Mouse (Mus musculus): ENCODE measurements at regions not wholly inside any gene's neighbourhood (a gene's known extent, or its start where the extent isn't known, plus 50 kb on each side); places are given as distances from the start of the nearest gene placed in this dataset.

- no peak overlapping the region for H3K4me3 ChIP-seq
- H3K4me2 ChIP-seq, result no peak overlapping the region
- H3K27me3 ChIP-seq, result no peaks in the 10 kb centered on the region
- H3K9ac ChIP-seq, result no peak overlapping the region
- 68% methylated on average over 5 of the region's 5 CpGs for WGBS
- H3K36me3 ChIP-seq, result no peaks in the 10 kb centered on the region
- no peak overlapping the region for H3K27ac ChIP-seq
- ATAC-seq (replicated peaks; ENCODE audit: insufficient number of reproducible peaks, insufficient read depth, low FRiP score, low read depth), result no peak
- H3K9me3 ChIP-seq (replicated peaks), result no peaks in the 10 kb centered on the region
- peaks cover 10% of the 10 kb centered on the region for H3K4me1 ChIP-seq (replicated peaks)
These were observed 305.7 kb upstream of the Tank start for GRCm38 (mm10) chr2:61272721-61273120.

- Histone ChIP-seq H3K27ac (no peak overlapping the region), H3K9ac (no peak overlapping the region), H3K36me3 (no peaks in the 10 kb centered on the region), H3K4me3 (no peak overlapping the region), H3K9me3 (replicated peaks) (no peaks in the 10 kb centered on the region), H3K4me2 (no peak overlapping the region), H3K4me1 (replicated peaks) (peaks cover 10% of the 10 kb centered on the region), H3K27me3 (no peaks in the 10 kb centered on the region)
- 88% methylated on average over 3 of the region's 3 CpGs for WGBS
- no peak for ATAC-seq (replicated peaks; ENCODE audit: insufficient number of reproducible peaks, insufficient read depth, low FRiP score, low read depth)
These were observed 304.7 kb upstream of the Rbms1 start for GRCm38 (mm10) chr2:61267706-61268105.

GRCm38 (mm10) chr2:61250068-61250800 is 287.2 kb upstream of the Rbms1 start:
- Histone ChIP-seq H3K9ac (no peak overlapping the region), H3K4me2 (no peak overlapping the region), H3K4me3 (no peak overlapping the region), H3K4me1 (replicated peaks) (0 out of 2 replicates have a peak, but pooled peaks cover 2% of the 10 kb centered on the region), H3K9me3 (replicated peaks) (no peaks in the 10 kb centered on the region), H3K27ac (no peak overlapping the region), H3K36me3 (no peaks in the 10 kb centered on the region), H3K27me3 (no peaks in the 10 kb centered on the region)
- no peak for ATAC-seq (replicated peaks; ENCODE audit: insufficient number of reproducible peaks, insufficient read depth, low FRiP score, low read depth)
- WGBS, result 60% methylated on average over 9 of the region's 9 CpGs

- no peaks in the 10 kb centered on the region for H3K36me3 ChIP-seq
- no peak overlapping the region for H3K4me3 ChIP-seq
- ATAC-seq (replicated peaks; ENCODE audit: insufficient number of reproducible peaks, insufficient read depth, low FRiP score, low read depth), result no peak
- 0 out of 2 replicates have a peak, but pooled peaks cover 2% of the 10 kb centered on the region for H3K4me1 ChIP-seq (replicated peaks)
- no peak overlapping the region for H3K27ac ChIP-seq
- no peaks in the 10 kb centered on the region for H3K27me3 ChIP-seq
- H3K9me3 ChIP-seq (replicated peaks), result no peaks in the 10 kb centered on the region
- WGBS, result 76% methylated on average over 4 of the region's 4 CpGs
- H3K4me2 ChIP-seq, result no peak overlapping the region
- no peak overlapping the region for H3K9ac ChIP-seq
These were observed 285.0 kb upstream of the Rbms1 start for GRCm38 (mm10) chr2:61247956-61248355.

GRCm38 (mm10) chr2:61247336-61247735 is 284.3 kb upstream of the Rbms1 start:
- Histone ChIP-seq H3K4me2 (no peak overlapping the region), H3K9me3 (replicated peaks) (no peaks in the 10 kb centered on the region), H3K27ac (no peak overlapping the region), H3K36me3 (no peaks in the 10 kb centered on the region), H3K27me3 (no peaks in the 10 kb centered on the region), H3K9ac (no peak overlapping the region), H3K4me3 (no peak overlapping the region), H3K4me1 (replicated peaks) (0 out of 2 replicates have a peak, but pooled peaks cover 2% of the 10 kb centered on the region)
- no peak for ATAC-seq (replicated peaks; ENCODE audit: insufficient number of reproducible peaks, insufficient read depth, low FRiP score, low read depth)
- WGBS, result 61% methylated on average over 2 of the region's 2 CpGs

- Histone ChIP-seq H3K27ac (no peak overlapping the region), H3K36me3 (no peaks in the 10 kb centered on the region), H3K4me2 (no peak overlapping the region), H3K9ac (no peak overlapping the region), H3K9me3 (replicated peaks) (no peaks in the 10 kb centered on the region), H3K4me1 (replicated peaks) (0 out of 2 replicates have a peak, but pooled peaks cover 2% of the 10 kb centered on the region), H3K4me3 (no peak overlapping the region), H3K27me3 (no peaks in the 10 kb centered on the region)
- WGBS, result 26% methylated on average over 3 of the region's 3 CpGs
- no peak for ATAC-seq (replicated peaks; ENCODE audit: insufficient number of reproducible peaks, insufficient read depth, low FRiP score, low read depth)
These were observed 283.8 kb upstream of the Rbms1 start for GRCm38 (mm10) chr2:61246691-61247258.

GRCm38 (mm10) chr2:61245526-61245925 is 282.5 kb upstream of the Rbms1 start:
- no peak for ATAC-seq (replicated peaks; ENCODE audit: insufficient number of reproducible peaks, insufficient read depth, low FRiP score, low read depth)
- Histone ChIP-seq H3K27me3 (no peaks in the 10 kb centered on the region), H3K36me3 (no peaks in the 10 kb centered on the region), H3K4me3 (no peak overlapping the region), H3K4me1 (replicated peaks) (0 out of 2 replicates have a peak, but pooled peaks cover 2% of the 10 kb centered on the region), H3K9me3 (replicated peaks) (no peaks in the 10 kb centered on the region), H3K9ac (no peak overlapping the region), H3K27ac (no peak overlapping the region), H3K4me2 (no peak overlapping the region)
- 69% methylated on average over 7 of the region's 7 CpGs for WGBS

GRCm38 (mm10) chr2:61221676-61222075 is 258.7 kb upstream of the Rbms1 start:
- Histone ChIP-seq H3K4me3 (no peak overlapping the region), H3K27me3 (no peaks in the 10 kb centered on the region), H3K36me3 (no peaks in the 10 kb centered on the region), H3K27ac (no peak overlapping the region), H3K9me3 (replicated peaks) (no peaks in the 10 kb centered on the region), H3K9ac (no peak overlapping the region), H3K4me2 (no peak overlapping the region), H3K4me1 (replicated peaks) (0 out of 2 replicates have a peak, but pooled peaks cover 2% of the 10 kb centered on the region)
- WGBS, result 50% methylated on average over 3 of the region's 3 CpGs
- ATAC-seq (replicated peaks; ENCODE audit: insufficient number of reproducible peaks, insufficient read depth, low FRiP score, low read depth), result no peak

GRCm38 (mm10) chr2:61221157-61221556 is 258.2 kb upstream of the Rbms1 start:
- H3K36me3 ChIP-seq, result no peaks in the 10 kb centered on the region
- 0 out of 2 replicates have a peak, but pooled peaks cover 2% of the 10 kb centered on the region for H3K4me1 ChIP-seq (replicated peaks)
- H3K27ac ChIP-seq, result no peak overlapping the region
- H3K4me2 ChIP-seq, result no peak overlapping the region
- 84% methylated on average over 2 of the region's 2 CpGs for WGBS
- no peak overlapping the region for H3K9ac ChIP-seq
- H3K4me3 ChIP-seq, result no peak overlapping the region
- no peaks in the 10 kb centered on the region for H3K27me3 ChIP-seq
- no peak for ATAC-seq (replicated peaks; ENCODE audit: insufficient number of reproducible peaks, insufficient read depth, low FRiP score, low read depth)
- H3K9me3 ChIP-seq (replicated peaks), result no peaks in the 10 kb centered on the region

GRCm38 (mm10) chr2:61213951-61214350 is 251.0 kb upstream of the Rbms1 start:
- Histone ChIP-seq H3K9ac (no peak overlapping the region), H3K36me3 (no peaks in the 10 kb centered on the region), H3K9me3 (replicated peaks) (no peaks in the 10 kb centered on the region), H3K4me3 (no peak overlapping the region), H3K27me3 (no peaks in the 10 kb centered on the region), H3K27ac (no peak overlapping the region), H3K4me1 (replicated peaks) (no peaks in the 10 kb centered on the region), H3K4me2 (no peak overlapping the region)
- no peak for ATAC-seq (replicated peaks; ENCODE audit: insufficient number of reproducible peaks, insufficient read depth, low FRiP score, low read depth)
- WGBS, result 86% methylated on average over 1 of the region's 1 CpGs

- H3K9ac ChIP-seq, result no peak overlapping the region
- ATAC-seq (replicated peaks; ENCODE audit: insufficient number of reproducible peaks, insufficient read depth, low FRiP score, low read depth), result no peak
- no peak overlapping the region for H3K4me2 ChIP-seq
- 0 out of 2 replicates have a peak, but pooled peaks cover 3% of the 10 kb centered on the region for H3K4me1 ChIP-seq (replicated peaks)
- H3K9me3 ChIP-seq (replicated peaks), result no peaks in the 10 kb centered on the region
- no peak overlapping the region for H3K27ac ChIP-seq
- H3K36me3 ChIP-seq, result no peaks in the 10 kb centered on the region
- no peak overlapping the region for H3K4me3 ChIP-seq
- H3K27me3 ChIP-seq, result no peaks in the 10 kb centered on the region
These were observed 238.4 kb upstream of the Rbms1 start for GRCm38 (mm10) chr2:61201387-61201786.

GRCm38 (mm10) chr2:61193976-61194375 is 231.0 kb upstream of the Rbms1 start:
- Histone ChIP-seq H3K4me3 (no peak overlapping the region), H3K9ac (no peak overlapping the region), H3K27me3 (no peaks in the 10 kb centered on the region), H3K4me2 (no peak overlapping the region), H3K4me1 (replicated peaks) (no peaks in the 10 kb centered on the region), H3K9me3 (replicated peaks) (no peaks in the 10 kb centered on the region), H3K36me3 (no peaks in the 10 kb centered on the region), H3K27ac (no peak overlapping the region)
- 57% methylated on average over 2 of the region's 2 CpGs for WGBS
- no peak for ATAC-seq (replicated peaks; ENCODE audit: insufficient number of reproducible peaks, insufficient read depth, low FRiP score, low read depth)

Measured in heart, embryonic 15.5 days (tissue).